ENCODE assay signal across 12 mouse cellular contexts in the genomic region with DNA sequence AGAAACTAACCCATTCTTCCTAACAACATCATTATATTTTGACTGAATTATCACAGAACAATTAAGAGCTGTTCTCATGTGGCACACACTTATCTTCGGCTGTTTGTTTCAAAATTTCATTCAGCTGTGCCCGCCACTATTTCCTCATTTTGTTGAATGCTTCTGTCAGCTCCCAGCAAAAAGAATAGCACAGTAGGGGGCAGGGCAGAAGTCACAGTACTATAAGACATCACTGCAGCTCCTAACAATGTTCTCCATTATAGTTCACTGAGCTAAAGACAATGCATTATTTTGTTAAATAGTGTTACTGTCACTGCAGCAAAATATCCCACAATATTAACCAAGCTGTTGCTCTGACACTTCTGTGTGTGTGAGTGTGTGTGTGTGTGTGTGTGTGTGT.
DNase-seq lines count a peak whose midpoint lies in the region; ATAC-seq and TF ChIP-seq lines count a peak whose summit lies in the region.
"Had no signal": no experiment of that assay in that cellular context is flagged by ENCODE, and none has a peak within 500 bp of the region (broad histone marks: within the 10 kb centered on the region; RNA-seq: fewer than 3 reads in every experiment).

No protein-coding gene starts in this region.

- no peak for TF ChIP-seq CTCF in brain, embryonic 14.5 days (IDR thresholded peaks at IDR 0.05; ENCODE audit: borderline replicate concordance, extremely low read depth, insufficient read depth, insufficient read length)

- no peak overlapping the region for H3K4me3 ChIP-seq in forebrain, embryonic 14.5 days (ENCODE audit: low read depth, low read length)
- H3K4me3 ChIP-seq in forebrain, embryonic 12.5 days (replicated peaks) = no peak overlapping the region
- no peak overlapping the region for H3K4me3 ChIP-seq in kidney, embryonic 15.5 days (replicated peaks)
- H3K4me3 ChIP-seq: neural tube, embryonic 15.5 days had no signal

- H3K27ac ChIP-seq in forebrain, embryonic 14.5 days (ENCODE audit: low read depth, low read length) = no peak overlapping the region
- H3K27ac ChIP-seq in forebrain, embryonic 12.5 days = no peak overlapping the region
- H3K27ac ChIP-seq in kidney, embryonic 15.5 days = no peak overlapping the region
- H3K27ac ChIP-seq: neural tube, embryonic 15.5 days had no signal

- WGBS in forebrain, embryonic 14.5 days = 5% methylated on average over 2 of the region's 2 CpGs
- 5% methylated on average over 2 of the region's 2 CpGs for WGBS in forebrain, embryonic 12.5 days
- WGBS in kidney, embryonic 15.5 days = 45% methylated on average over 2 of the region's 2 CpGs

- no peaks in the 10 kb centered on the region for H3K4me1 ChIP-seq in forebrain, embryonic 14.5 days (ENCODE audit: control insufficient read depth, insufficient read depth, low read length)
- peaks cover 4% of the 10 kb centered on the region; the same call in 1 of the 2 replicates for H3K4me1 ChIP-seq in forebrain, embryonic 12.5 days
- no peaks in the 10 kb centered on the region for H3K4me1 ChIP-seq in kidney, embryonic 15.5 days
- H3K4me1 ChIP-seq: neural tube, embryonic 15.5 days had no signal

- no peaks in the 10 kb centered on the region for H3K27me3 ChIP-seq in forebrain, embryonic 14.5 days (replicated peaks; ENCODE audit: control insufficient read depth, insufficient read depth, low read length)
- no peaks in the 10 kb centered on the region for H3K27me3 ChIP-seq in forebrain, embryonic 12.5 days
- no peaks in the 10 kb centered on the region for H3K27me3 ChIP-seq in kidney, embryonic 15.5 days
- H3K27me3 ChIP-seq: neural tube, embryonic 15.5 days had no signal

- no peak overlapping the region for H3K9ac ChIP-seq in forebrain, embryonic 14.5 days (ENCODE audit: low read length)
- H3K9ac ChIP-seq in forebrain, embryonic 12.5 days = no peak overlapping the region
- H3K9ac ChIP-seq in kidney, embryonic 15.5 days = no peak overlapping the region
- H3K9ac ChIP-seq: neural tube, embryonic 15.5 days had no signal

- H3K36me3 ChIP-seq in forebrain, embryonic 14.5 days (ENCODE audit: control insufficient read depth, insufficient read depth, low read length) = no peaks in the 10 kb centered on the region
- H3K36me3 ChIP-seq in forebrain, embryonic 12.5 days (replicated peaks) = no peaks in the 10 kb centered on the region
- no peaks in the 10 kb centered on the region for H3K36me3 ChIP-seq in kidney, embryonic 15.5 days
- H3K36me3 ChIP-seq: neural tube, embryonic 15.5 days had no signal

- peak; percentile 39 for DNase-seq in forebrain, embryonic 14.5 days (ENCODE audit: low spot score)
- DNase-seq in 416B (ENCODE audit: low read depth) = peak; percentile 8
- peak; percentile 64 for DNase-seq in brain, embryonic 14.5 days (ENCODE audit: low read depth)
- DNase-seq in thymus, postnatal 14 days = no peak
- DNase-seq in left cerebral cortex, adult 11 months (ENCODE audit: low spot score) = no peak
- DNase-seq: cerebellum, postnatal 14 days; heart, postnatal 36 days; kidney, adult 8-10 months had no signal

- H3K4me2 ChIP-seq in forebrain, embryonic 14.5 days (ENCODE audit: low read length) = no peak overlapping the region
- no peak overlapping the region for H3K4me2 ChIP-seq in forebrain, embryonic 12.5 days
- no peak overlapping the region for H3K4me2 ChIP-seq in kidney, embryonic 15.5 days
- H3K4me2 ChIP-seq: neural tube, embryonic 15.5 days had no signal

- no peak for ATAC-seq in forebrain, embryonic 14.5 days
- no peak for ATAC-seq in forebrain, embryonic 12.5 days (ENCODE audit: low FRiP score)
- ATAC-seq in megakaryocyte, adult 5-6 weeks (ENCODE audit: poor library complexity, severe bottlenecking) = peak; percentile 60
- no peak for ATAC-seq in kidney, embryonic 15.5 days (replicated peaks; ENCODE audit: low FRiP score)

- no peaks in the 10 kb centered on the region for H3K9me3 ChIP-seq in forebrain, embryonic 14.5 days (replicated peaks; ENCODE audit: control insufficient read depth, low read length)
- no peaks in the 10 kb centered on the region for H3K9me3 ChIP-seq in forebrain, embryonic 12.5 days
- H3K9me3 ChIP-seq in kidney, embryonic 15.5 days (replicated peaks) = no peaks in the 10 kb centered on the region
- H3K9me3 ChIP-seq: neural tube, embryonic 15.5 days had no signal

- TF ChIP-seq POLR2A in brain, embryonic 14.5 days (IDR thresholded peaks at IDR 0.05; ENCODE audit: borderline replicate concordance, extremely low read depth, insufficient read depth, insufficient read length, poor library complexity, severe bottlenecking) = no peak

Comparison
In these comparisons a context has a peak if more than half of its experiments do, and no peak if none do; other contexts are left out.
1. DNase-seq: peak in forebrain, embryonic 14.5 days (single experiment), 416B (single experiment) and brain, embryonic 14.5 days (single experiment); none in thymus, postnatal 14 days (single experiment) and left cerebral cortex, adult 11 months (single experiment).